Mouse (Mus musculus): ENCODE measurements around the gene Adra1b. TPM values are rescaled to one million over a fixed set of nuclear protein-coding genes. Genes with fewer than 3 reads are reported as not detected.

Gene Adra1b
- 2.7 TPM for polyA plus RNA-seq (2012; fragmentation: generic; extraction: Trizol)
- long read RNA-seq, experiment 1, partial matches to known transcripts: 0 of 1 reads
- long read RNA-seq, experiment 1, other reads (novel, unspliced or antisense): 0 of 1 reads
- long read RNA-seq, experiment 2, transcript Adra1b-204 (2 exons, 3,047 nt): major isoform, 7 of 7 reads
- long read RNA-seq, experiment 2, partial matches to known transcripts: 0 of 7 reads
- long read RNA-seq, experiment 2, other reads (novel, unspliced or antisense): 0 of 7 reads

- Histone ChIP-seq H3K79me2 (ENCODE audit: control insufficient read depth, insufficient read depth) (no peaks in the 10 kb centered on the region), H3K79me3 (ENCODE audit: low read depth) (no peaks in the 10 kb centered on the region), H3K36me3 (ENCODE audit: control insufficient read depth, insufficient read depth) (no peaks in the 10 kb centered on the region), H3K4me3 (ENCODE audit: insufficient read depth, poor library complexity, severe bottlenecking) (no peak within 1 kb of the TSS), H3ac (ENCODE audit: control insufficient read depth, insufficient read length, low read depth) (no peak within 1 kb of the TSS), H3K27me3 (ENCODE audit: control insufficient read depth, insufficient read depth, insufficient read length) (no peaks in the 10 kb centered on the region)
- TF ChIP-seq CTCF (IDR thresholded peaks at IDR 0.05; ENCODE audit: control insufficient read depth, insufficient read depth, insufficient read length) (no peak), MYOG (IDR thresholded peaks at IDR 0.05; ENCODE audit: control insufficient read depth, extremely low read depth, insufficient read length) (no peak), FOSL1 (IDR thresholded peaks at IDR 0.05; ENCODE audit: insufficient read depth, low read length, poor library complexity, severe bottlenecking) (no peak), MAX (IDR thresholded peaks at IDR 0.05) (no peak), USF1 (IDR thresholded peaks at IDR 0.05; ENCODE audit: low read depth) (no peak), MYOD1 (IDR thresholded peaks at IDR 0.05; ENCODE audit: control insufficient read depth, insufficient read length, low read depth) (no peak), CEBPB (IDR thresholded peaks at IDR 0.05; ENCODE audit: low read depth) (no peak)
Measured at GRCm38 (mm10) chr11:43901051-43901654, at the start of gene Adra1b. TSS of gene Adra1b (minus strand) at chr11:43901210.

DNA sequence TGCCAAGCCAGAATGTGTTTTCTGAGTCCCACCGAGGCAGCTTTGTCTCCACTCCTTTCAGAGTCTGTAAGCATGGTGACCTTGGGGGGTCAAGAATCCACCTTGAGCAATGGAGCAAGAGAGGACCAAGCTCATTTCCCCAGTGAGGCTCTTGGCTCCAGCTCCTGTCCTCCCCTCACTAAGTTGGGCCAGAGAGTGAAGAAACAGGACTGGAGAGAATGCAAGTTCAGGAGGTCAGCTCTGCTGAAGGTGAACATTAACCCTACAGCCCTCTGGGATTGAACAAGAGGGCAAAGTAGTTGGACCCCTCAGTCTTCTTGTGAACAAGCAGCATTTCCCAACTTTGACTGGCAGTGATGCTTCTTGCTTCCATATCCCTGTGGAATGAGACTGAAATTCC lies 49.3 kb upstream of the Adra1b start:
- no peaks in the 10 kb centered on the region for H3K79me3 ChIP-seq (ENCODE audit: low read depth)
- TF ChIP-seq FOSL1 (IDR thresholded peaks at IDR 0.05; ENCODE audit: insufficient read depth, low read length, poor library complexity, severe bottlenecking) (no peak), MYOD1 (IDR thresholded peaks at IDR 0.05; ENCODE audit: control insufficient read depth, insufficient read length, low read depth) (no peak), CEBPB (IDR thresholded peaks at IDR 0.05; ENCODE audit: low read depth) (no peak)
- no peaks in the 10 kb centered on the region for H3K27me3 ChIP-seq (ENCODE audit: control insufficient read depth, insufficient read depth, insufficient read length)
- no peak overlapping the region for H3ac ChIP-seq (ENCODE audit: control insufficient read depth, insufficient read length, low read depth)
- H3K36me3 ChIP-seq (ENCODE audit: control insufficient read depth, insufficient read depth): no peaks in the 10 kb centered on the region
- H3K4me3 ChIP-seq (ENCODE audit: insufficient read depth, poor library complexity, severe bottlenecking): no peak overlapping the region
- no peaks in the 10 kb centered on the region for H3K79me2 ChIP-seq (ENCODE audit: control insufficient read depth, insufficient read depth)

- H3ac ChIP-seq (ENCODE audit: control insufficient read depth, insufficient read length, low read depth): no peak overlapping the region
- no peaks in the 10 kb centered on the region for H3K79me2 ChIP-seq (ENCODE audit: control insufficient read depth, insufficient read depth)
- H3K79me3 ChIP-seq (ENCODE audit: low read depth): no peaks in the 10 kb centered on the region
- no peaks in the 10 kb centered on the region for H3K27me3 ChIP-seq (ENCODE audit: control insufficient read depth, insufficient read depth, insufficient read length)
- no peaks in the 10 kb centered on the region for H3K36me3 ChIP-seq (ENCODE audit: control insufficient read depth, insufficient read depth)
- no peak for TF ChIP-seq USF1 (IDR thresholded peaks at IDR 0.05; ENCODE audit: low read depth)
- TF ChIP-seq MAX (IDR thresholded peaks at IDR 0.05): no peak
- TF ChIP-seq FOSL1 (IDR thresholded peaks at IDR 0.05; ENCODE audit: insufficient read depth, low read length, poor library complexity, severe bottlenecking): no peak
- TF ChIP-seq CEBPB (IDR thresholded peaks at IDR 0.05; ENCODE audit: low read depth): no peak
- TF ChIP-seq MYOG (IDR thresholded peaks at IDR 0.05; ENCODE audit: control insufficient read depth, extremely low read depth, insufficient read length): no peak
- TF ChIP-seq CTCF (IDR thresholded peaks at IDR 0.05; ENCODE audit: control insufficient read depth, insufficient read depth, insufficient read length): no peak
- no peak for TF ChIP-seq MYOD1 (IDR thresholded peaks at IDR 0.05; ENCODE audit: control insufficient read depth, insufficient read length, low read depth)
- no peak overlapping the region for H3K4me3 ChIP-seq (ENCODE audit: insufficient read depth, poor library complexity, severe bottlenecking)
Measured at GRCm38 (mm10) chr11:43943781-43944180, 42.8 kb upstream of the Adra1b start.

DNA sequence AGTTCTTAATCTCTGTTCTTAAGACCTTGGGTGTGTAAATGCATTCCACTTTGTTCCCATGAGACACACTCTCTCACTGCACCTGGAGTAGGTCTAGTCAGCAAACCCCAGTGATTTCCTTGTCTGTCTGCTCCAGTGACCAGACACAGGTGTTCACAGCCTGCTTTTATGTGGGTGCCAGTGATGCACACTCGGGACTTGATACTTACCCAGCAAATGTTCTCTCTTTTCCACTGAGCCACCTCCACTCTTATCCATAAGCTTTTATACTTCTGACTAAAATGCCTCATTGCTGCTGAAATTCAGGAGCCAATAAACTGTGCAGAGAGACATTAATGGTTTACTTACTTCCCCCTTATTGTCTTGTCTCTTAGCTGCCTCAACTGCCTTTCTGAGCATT lies 42.2 kb upstream of the Adra1b start:
- Histone ChIP-seq H3ac (ENCODE audit: control insufficient read depth, insufficient read length, low read depth) (no peak overlapping the region), H3K79me3 (ENCODE audit: low read depth) (no peaks in the 10 kb centered on the region), H3K27me3 (ENCODE audit: control insufficient read depth, insufficient read depth, insufficient read length) (no peaks in the 10 kb centered on the region), H3K4me3 (ENCODE audit: insufficient read depth, poor library complexity, severe bottlenecking) (no peak overlapping the region), H3K79me2 (ENCODE audit: control insufficient read depth, insufficient read depth) (no peaks in the 10 kb centered on the region), H3K36me3 (ENCODE audit: control insufficient read depth, insufficient read depth) (no peaks in the 10 kb centered on the region)
- no peak for TF ChIP-seq CTCF (IDR thresholded peaks at IDR 0.05; ENCODE audit: control insufficient read depth, insufficient read depth, insufficient read length)
- no peak for TF ChIP-seq USF1 (IDR thresholded peaks at IDR 0.05; ENCODE audit: low read depth)
- TF ChIP-seq CEBPB (IDR thresholded peaks at IDR 0.05; ENCODE audit: low read depth): no peak
- no peak for TF ChIP-seq FOSL1 (IDR thresholded peaks at IDR 0.05; ENCODE audit: insufficient read depth, low read length, poor library complexity, severe bottlenecking)
- no peak for TF ChIP-seq MAX (IDR thresholded peaks at IDR 0.05)
- no peak for TF ChIP-seq MYOG (IDR thresholded peaks at IDR 0.05; ENCODE audit: control insufficient read depth, extremely low read depth, insufficient read length)

DNA sequence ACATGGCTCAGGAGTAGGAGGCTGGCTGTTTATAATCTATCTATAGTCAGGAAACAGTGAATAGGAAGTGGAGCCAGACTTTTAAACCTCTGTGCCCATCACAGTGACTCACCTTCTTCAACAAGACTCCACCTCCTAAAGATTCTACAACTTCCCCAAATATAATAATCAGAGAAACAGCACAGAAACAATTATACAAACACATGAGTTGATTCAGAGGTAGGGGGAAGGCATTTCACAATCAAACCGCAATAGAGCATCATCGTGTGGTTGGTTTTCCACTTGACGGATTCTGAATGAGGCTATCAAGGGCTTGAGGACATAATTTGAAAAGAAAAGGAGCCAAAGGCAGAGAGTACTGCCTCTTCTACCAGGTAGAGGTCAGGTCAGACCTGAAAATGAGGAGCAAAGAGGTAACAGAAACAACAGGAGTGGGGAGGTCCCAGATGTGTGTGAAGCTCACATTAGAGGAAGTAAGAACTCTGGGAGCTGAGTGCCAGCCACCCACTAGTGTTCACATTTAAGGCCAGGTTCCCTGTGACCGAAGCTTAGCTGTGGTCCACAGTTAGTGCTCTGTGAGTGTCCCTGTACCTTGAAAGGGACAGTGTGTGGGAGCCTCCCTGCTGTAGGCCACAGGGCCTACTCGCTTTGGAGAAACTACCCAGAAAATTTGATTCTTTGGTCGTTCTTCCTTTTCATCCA lies 39.6 kb upstream of the Adra1b start:
- Histone ChIP-seq H3ac (ENCODE audit: control insufficient read depth, insufficient read length, low read depth) (no peak overlapping the region), H3K36me3 (ENCODE audit: control insufficient read depth, insufficient read depth) (no peaks in the 10 kb centered on the region), H3K79me3 (ENCODE audit: low read depth) (no peaks in the 10 kb centered on the region), H3K79me2 (ENCODE audit: control insufficient read depth, insufficient read depth) (no peaks in the 10 kb centered on the region), H3K4me3 (ENCODE audit: insufficient read depth, poor library complexity, severe bottlenecking) (no peak overlapping the region), H3K27me3 (ENCODE audit: control insufficient read depth, insufficient read depth, insufficient read length) (no peaks in the 10 kb centered on the region)
- TF ChIP-seq CEBPB (IDR thresholded peaks at IDR 0.05; ENCODE audit: low read depth): peak; percentile 65
- TF ChIP-seq FOSL1 (IDR thresholded peaks at IDR 0.05; ENCODE audit: insufficient read depth, low read length, poor library complexity, severe bottlenecking): no peak
